Mouse (Mus musculus): ENCODE measurements around the gene Tmem151b.

Tmem151b gene

GRCm38 (mm10) chr17:45566360-45567161 is 17.1 kb upstream of the Tmem151b start:
- in situ Hi-C loops (cut with MboI; ENCODE audit: unreplicated experiment in 2 of 2): loop anchor here in 1 of 2 experiments (25.0 kb wide), 1 partner anchor 471 kb away; the partner anchor contains the start of gene Vegfa

- in situ Hi-C loops (cut with MboI; ENCODE audit: unreplicated experiment in 2 of 2): loop anchor here in 1 of 2 experiments (25.0 kb wide), 1 partner anchor 471 kb away; the partner anchor contains the start of gene Vegfa
These were observed 16.5 kb upstream of the Tmem151b start for GRCm38 (mm10) chr17:45566031-45566359.

- in situ Hi-C loops (cut with MboI; ENCODE audit: unreplicated experiment in 2 of 2): loop anchor here in 1 of 2 experiments (25.0 kb wide), 1 partner anchor 472 kb away; the partner anchor contains the start of gene Vegfa
These were observed 15.6 kb upstream of the Tmem151b start for GRCm38 (mm10) chr17:45565103-45565502.

GRCm38 (mm10) chr17:45564531-45565084 is 15.1 kb upstream of the Tmem151b start:
- in situ Hi-C loops (cut with MboI; ENCODE audit: unreplicated experiment in 2 of 2): loop anchor here in 1 of 2 experiments (25.0 kb wide), 1 partner anchor 473 kb away; the partner anchor contains the start of gene Vegfa

GRCm38 (mm10) chr17:45563655-45564530 is 14.4 kb upstream of the Tmem151b start, which contains the start of gene Slc35b2:
Slc35b2 (plus strand) TSS chr17:45563874.
- in situ Hi-C loops (cut with MboI; ENCODE audit: unreplicated experiment in 2 of 2): loop anchor here in 1 of 2 experiments (25.0 kb wide), 1 partner anchor 473 kb away; the partner anchor contains the start of gene Vegfa

DNA sequence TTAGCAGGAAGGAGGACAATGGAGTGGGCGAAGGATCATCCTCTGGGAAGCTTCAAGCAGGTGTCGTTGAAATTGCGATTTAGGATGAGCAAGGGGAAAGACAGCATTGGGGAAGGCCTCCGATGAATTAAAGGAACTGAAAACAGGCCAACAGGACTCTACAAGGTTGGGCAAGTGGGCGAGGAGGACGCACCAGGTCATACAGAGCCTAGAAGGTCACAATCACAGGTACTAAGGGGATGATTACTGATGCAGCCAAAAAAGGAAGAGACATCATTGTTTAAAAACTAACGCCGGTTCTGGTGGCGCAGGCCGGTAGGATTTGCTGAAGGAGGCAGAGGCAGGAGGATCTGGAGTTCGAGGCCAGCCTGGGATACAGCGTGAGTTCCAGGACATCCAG is 13.7 kb upstream of the Tmem151b start:
- in situ Hi-C loops (cut with MboI; ENCODE audit: unreplicated experiment in 2 of 2): loop anchor here in 1 of 2 experiments (25.0 kb wide), 1 partner anchor 474 kb away; the partner anchor contains the start of gene Vegfa

GRCm38 (mm10) chr17:45559732-45560525 is 10.5 kb upstream of the Tmem151b start:
- in situ Hi-C loops (cut with MboI; ENCODE audit: unreplicated experiment in 2 of 2): loop anchor here in 1 of 2 experiments (25.0 kb wide), 1 partner anchor 477 kb away; the partner anchor contains the start of gene Vegfa

DNA sequence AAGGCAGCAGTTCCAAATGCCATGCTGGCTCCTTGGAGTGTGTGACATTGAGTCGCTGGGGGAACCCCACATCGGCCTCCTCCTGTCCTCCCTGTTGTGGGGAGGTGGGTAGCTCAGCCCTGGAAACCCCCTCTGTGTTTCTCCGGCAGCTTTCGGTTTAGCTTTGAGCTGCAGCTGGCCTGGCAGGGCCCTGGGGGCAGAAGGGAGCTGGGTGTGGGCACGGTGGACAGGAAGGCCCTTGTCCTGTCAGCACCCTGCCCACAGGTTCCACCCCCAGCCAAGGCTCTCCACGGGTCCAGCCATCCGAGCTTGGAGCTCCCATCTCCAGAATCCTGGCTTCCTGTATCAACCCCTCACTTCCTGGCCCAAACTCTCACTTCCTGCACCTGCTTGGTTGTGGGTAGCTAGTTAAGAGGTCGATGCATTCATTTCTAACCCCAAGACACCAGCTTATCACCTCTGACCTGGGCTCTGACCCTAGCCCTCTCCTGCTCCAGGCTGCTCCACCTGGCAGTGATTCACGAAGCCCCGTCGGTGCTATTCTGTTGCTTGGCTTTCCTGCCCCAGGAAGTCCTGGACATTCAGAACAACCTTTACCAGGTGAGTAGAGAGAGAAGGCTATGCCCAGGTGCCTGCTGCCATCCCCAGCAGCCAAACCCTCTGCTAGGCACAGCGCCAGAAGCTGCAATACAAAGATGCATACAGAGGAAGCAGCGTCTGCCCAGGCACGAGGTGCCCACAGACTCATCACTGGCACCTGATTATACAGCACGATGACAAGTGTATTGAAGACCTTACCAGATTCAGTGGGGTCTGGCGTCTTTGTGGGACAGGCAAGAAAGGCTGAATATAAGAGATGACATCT is 8.8 kb upstream of the Tmem151b start:
- in situ Hi-C loops (cut with MboI; ENCODE audit: unreplicated experiment in 2 of 2): loop anchor here in 1 of 2 experiments (25.0 kb wide), 1 partner anchor 479 kb away; the partner anchor contains the start of gene Vegfa

- in situ Hi-C loops (cut with MboI; ENCODE audit: unreplicated experiment in 2 of 2): loop anchor here in 1 of 2 experiments (25.0 kb wide), 1 partner anchor 480 kb away; the partner anchor contains the start of gene Vegfa
These were observed 7.9 kb upstream of the Tmem151b start for GRCm38 (mm10) chr17:45557246-45557824.

DNA sequence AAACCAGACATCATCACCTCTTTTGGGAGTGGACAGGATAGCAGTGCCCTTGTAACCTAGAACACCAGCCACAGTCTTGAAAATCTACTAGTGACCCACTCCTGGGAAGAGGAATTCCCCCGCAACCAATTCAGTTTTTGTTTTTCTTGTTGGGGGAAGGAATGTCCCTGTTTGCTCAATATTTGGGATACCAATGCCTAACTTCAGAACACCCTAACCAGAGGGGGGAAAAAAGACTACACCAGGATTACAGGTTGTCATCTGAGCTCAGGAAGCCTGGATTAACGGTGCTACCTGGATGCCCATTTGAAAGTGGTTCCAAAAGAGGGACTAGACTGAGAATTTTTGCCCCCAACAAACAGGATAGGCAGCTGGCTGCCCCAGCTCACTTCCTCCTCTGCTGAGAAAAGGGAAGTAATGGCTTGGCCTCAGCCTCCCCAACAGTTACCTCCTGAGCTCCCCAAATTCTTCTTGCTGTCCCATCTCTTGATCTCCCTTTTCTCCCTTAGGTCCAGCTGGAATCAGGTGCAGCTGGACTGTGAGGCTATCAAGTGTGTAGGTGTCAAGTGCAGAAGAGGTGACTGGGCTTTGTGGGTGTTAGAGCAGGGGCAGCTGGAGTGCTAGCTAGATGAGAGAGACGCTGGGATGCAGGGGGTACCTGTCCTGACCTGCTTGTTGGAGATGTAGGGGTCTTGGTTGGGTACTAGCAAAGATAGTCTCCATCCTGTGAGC is 7.2 kb upstream of the Tmem151b start:
- in situ Hi-C loops (cut with MboI; ENCODE audit: unreplicated experiment in 2 of 2): loop anchor here in 1 of 2 experiments (25.0 kb wide), 1 partner anchor 481 kb away; the partner anchor contains the start of gene Vegfa

- in situ Hi-C loops (cut with MboI; ENCODE audit: unreplicated experiment in 2 of 2): loop anchor here in 1 of 2 experiments (25.0 kb wide), 1 partner anchor 481 kb away; the partner anchor contains the start of gene Vegfa
These were observed 6.6 kb upstream of the Tmem151b start for GRCm38 (mm10) chr17:45556107-45556489.

- in situ Hi-C loops (cut with MboI; ENCODE audit: unreplicated experiment in 2 of 2): loop anchor here in 1 of 2 experiments (25.0 kb wide), 1 partner anchor 482 kb away; the partner anchor contains the start of gene Vegfa
These were observed 6.1 kb upstream of the Tmem151b start, which contains the start of gene Nfkbie for GRCm38 (mm10) chr17:45555452-45556106. Nfkbie (plus strand) TSS chr17:45555703.

GRCm38 (mm10) chr17:45554420-45554819 is 4.9 kb upstream of the Tmem151b start:
- in situ Hi-C loops (cut with MboI; ENCODE audit: unreplicated experiment in 2 of 2): loop anchor here (5.0 to 25.0 kb wide), 4 partner anchors 37 to 483 kb away; partner anchors contain the start of genes Spats1 (in 2 of the 2), Aars2 (in 1 of the 2) and Vegfa (in 1 of the 2)

GRCm38 (mm10) chr17:45553065-45553464 is 3.6 kb upstream of the Tmem151b start:
- in situ Hi-C loops (cut with MboI; ENCODE audit: unreplicated experiment in 2 of 2): loop anchor here (5.0 to 25.0 kb wide), 4 partner anchors 36 to 484 kb away; partner anchors contain the start of genes Spats1 (in 2 of the 2), Aars2 (in 1 of the 2) and Vegfa (in 1 of the 2)

DNA sequence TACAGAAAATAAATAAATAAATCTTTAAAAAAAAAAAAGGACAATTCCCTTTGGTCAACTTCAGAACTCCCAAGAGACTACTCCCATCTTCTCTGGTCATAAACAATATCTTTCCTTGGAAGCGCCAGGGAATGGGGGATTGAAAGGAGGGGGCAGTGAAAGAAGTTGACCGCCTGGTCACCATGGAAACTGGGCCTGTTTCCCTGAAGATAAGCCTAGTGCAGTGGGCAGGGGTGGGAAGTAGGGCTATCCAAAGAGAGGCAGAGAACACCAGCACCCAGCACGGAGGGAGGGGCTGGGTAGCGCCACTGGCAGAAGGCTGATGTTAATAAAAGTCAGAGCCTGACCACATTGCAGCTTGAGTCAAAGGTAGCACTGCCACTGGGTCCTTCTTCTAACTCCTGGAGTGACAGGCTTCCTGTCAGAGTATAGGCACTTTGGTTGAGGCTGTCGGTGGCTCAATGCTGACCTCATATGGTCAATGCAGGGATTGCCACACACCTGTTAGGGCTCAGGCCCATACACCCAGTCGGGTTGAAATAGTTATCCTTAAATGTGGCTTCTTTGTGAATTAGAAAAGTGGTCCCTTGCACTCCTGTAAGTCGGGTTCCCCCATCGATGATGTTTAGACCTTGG is 2.5 kb upstream of the Tmem151b start:
- in situ Hi-C loops (cut with MboI; ENCODE audit: unreplicated experiment in 2 of 2): loop anchor here (5.0 to 25.0 kb wide), 4 partner anchors 35 to 485 kb away; partner anchors contain the start of genes Spats1 (in 2 of the 2), Aars2 (in 1 of the 2) and Vegfa (in 1 of the 2)

Data from v-Abl transformed pro-B cells (cell line).